Mouse (Mus musculus): ENCODE data around the gene Map2k1. TPM values are rescaled to one million over a fixed set of nuclear protein-coding genes. Genes with fewer than 3 reads are reported as not detected.
"Not testable (repeated sequence)": the region's sequence is repeated elsewhere in the genome, so short reads cannot be mapped to it uniquely, and the experiment has no call there.

Map2k1 gene
- total RNA-seq (2021), result 100 to 1,000 TPM; 212 to 216 TPM
- long read RNA-seq, experiment 1, transcript Map2k1-201 (11 exons, 2,436 nt), result major isoform, 259 of 291 reads
- long read RNA-seq, experiment 1, partial matches to known transcripts, result 24 of 291 reads
- long read RNA-seq, experiment 1, other reads (novel, unspliced or antisense), result 8 of 291 reads
- long read RNA-seq, experiment 2, transcript Map2k1-201 (11 exons, 2,436 nt), result major isoform, 244 of 270 reads
- long read RNA-seq, experiment 2, partial matches to known transcripts, result 14 of 270 reads
- long read RNA-seq, experiment 2, other reads (novel, unspliced or antisense), result 10 of 270 reads

- intact Hi-C loops (cut with DNase I), result loop anchor here (1.0 to 5.0 kb wide), 3 partner anchors 36 to 74 kb away; partner anchors contain the start of gene Snapc5
- DNase-seq (ENCODE audit: low spot score in 2 of 2), result peak; percentile 99 to 100
Observed at GRCm38 (mm10) chr9:64253021-64253904, at the start of gene Map2k1. Map2k1 (minus strand) TSS chr9:64253631.

- intact Hi-C loops (cut with DNase I); DNase-seq (ENCODE audit: low spot score in 2 of 2): not testable (repeated sequence)
Observed at GRCm38 (mm10) chr9:64303086-64303485, 49.7 kb upstream of the Map2k1 start.

- intact Hi-C loops (cut with DNase I), result no loop called here
- no peak for DNase-seq (ENCODE audit: low spot score in 2 of 2)
Observed at GRCm38 (mm10) chr9:64282404-64282987, 29.1 kb upstream of the Map2k1 start.

- intact Hi-C loops (cut with DNase I), result no loop called here
- DNase-seq (ENCODE audit: low spot score in 2 of 2), result no peak
Observed at GRCm38 (mm10) chr9:64281781-64282178, 28.3 kb upstream of the Map2k1 start.

GRCm38 (mm10) chr9:64281105-64281780 lies 27.8 kb upstream of the Map2k1 start, which contains the start of gene Tipin:
Tipin (plus strand) TSS chr9:64281581.
- DNase-seq (ENCODE audit: low spot score in 2 of 2), result peak; percentile 91 to 93
- intact Hi-C loops (cut with DNase I), result no loop called here

- intact Hi-C loops (cut with DNase I), result loop anchor here (10.0 kb wide), 1 partner anchor 686 kb away; the partner anchor contains the start of gene Ints14
- DNase-seq (ENCODE audit: low spot score in 2 of 2), result no peak
Observed at GRCm38 (mm10) chr9:64278665-64279310, 25.4 kb upstream of the Map2k1 start.

GRCm38 (mm10) chr9:64277706-64278105 lies 24.3 kb upstream of the Map2k1 start:
- intact Hi-C loops (cut with DNase I), result loop anchor here (10.0 kb wide), 1 partner anchor 687 kb away; the partner anchor contains the start of gene Ints14

GRCm38 (mm10) chr9:64274919-64275318 lies 21.5 kb upstream of the Map2k1 start:
- DNase-seq (ENCODE audit: low spot score in 2 of 2), result no peak
- intact Hi-C loops (cut with DNase I), result loop anchor here (5.0 to 10.0 kb wide), 2 partner anchors 138 to 690 kb away; partner anchors contain the start of gene Ints14

More at GRCm38 (mm10) chr9:64277706-64278105, 24.3 kb upstream of the Map2k1 start:
- peak; percentile 78 for DNase-seq (ENCODE audit: low spot score in 2 of 2)

GRCm38 (mm10) chr9:64274291-64274690 lies 20.9 kb upstream of the Map2k1 start:
- intact Hi-C loops (cut with DNase I), result loop anchor here (5.0 to 10.0 kb wide), 2 partner anchors 137 to 691 kb away; partner anchors contain the start of gene Ints14
- DNase-seq (ENCODE audit: low spot score in 2 of 2), result no peak

- intact Hi-C loops (cut with DNase I), result loop anchor here (2.0 to 10.0 kb wide), 3 partner anchors 95 to 691 kb away; partner anchors contain the start of genes Ints14 and Snapc5
Observed at GRCm38 (mm10) chr9:64273757-64274156, 20.3 kb upstream of the Map2k1 start.

GRCm38 (mm10) chr9:64272611-64273010 lies 19.2 kb upstream of the Map2k1 start:
- DNase-seq (ENCODE audit: low spot score in 2 of 2), result peak; percentile 73 to 86
- intact Hi-C loops (cut with DNase I), result loop anchor here (2.0 to 10.0 kb wide), 3 partner anchors 94 to 692 kb away; partner anchors contain the start of genes Ints14 and Snapc5

More at GRCm38 (mm10) chr9:64273757-64274156, 20.3 kb upstream of the Map2k1 start:
- peak in 1 of 2 experiments; percentile 30 for DNase-seq (ENCODE audit: low spot score in 2 of 2)

- intact Hi-C loops (cut with DNase I), result loop anchor here (5.0 to 10.0 kb wide), 2 partner anchors 134 to 694 kb away; partner anchors contain the start of gene Ints14
- no peak for DNase-seq (ENCODE audit: low spot score in 2 of 2)
Observed at GRCm38 (mm10) chr9:64271249-64271648, 17.8 kb upstream of the Map2k1 start.

- intact Hi-C loops (cut with DNase I), result not testable (repeated sequence)
Observed at GRCm38 (mm10) chr9:64268836-64269235, 15.4 kb upstream of the Map2k1 start.

GRCm38 (mm10) chr9:64268196-64268595 lies 14.8 kb upstream of the Map2k1 start:
- DNase-seq (ENCODE audit: low spot score in 2 of 2), result no peak

More at GRCm38 (mm10) chr9:64268836-64269235, 15.4 kb upstream of the Map2k1 start:
- DNase-seq (ENCODE audit: low spot score in 2 of 2), result not testable (repeated sequence)

GRCm38 (mm10) chr9:64267231-64267630 lies 13.8 kb upstream of the Map2k1 start:
- intact Hi-C loops (cut with DNase I), result no loop called here
- no peak for DNase-seq (ENCODE audit: low spot score in 2 of 2)

More at GRCm38 (mm10) chr9:64268196-64268595, 14.8 kb upstream of the Map2k1 start:
- intact Hi-C loops (cut with DNase I), result no loop called here

- DNase-seq (ENCODE audit: low spot score in 2 of 2), result peak in 1 of 2 experiments; percentile 37
- intact Hi-C loops (cut with DNase I), result no loop called here
Observed at GRCm38 (mm10) chr9:64264813-64265212, 11.4 kb upstream of the Map2k1 start.

GRCm38 (mm10) chr9:64261023-64261422 lies 7.6 kb upstream of the Map2k1 start:
- intact Hi-C loops (cut with DNase I), result no loop called here
- no peak for DNase-seq (ENCODE audit: low spot score in 2 of 2)

- DNase-seq (ENCODE audit: low spot score in 2 of 2), result no peak
- intact Hi-C loops (cut with DNase I), result no loop called here
Observed at GRCm38 (mm10) chr9:64259906-64260305, 6.5 kb upstream of the Map2k1 start.
